Comparison of ENCODE assay signal across 9 mouse cellular contexts in genomic region chr11:84957591-84958270, GRCm38 (mm10). TPM values are rescaled to one million over a fixed set of nuclear protein-coding genes. Genes with fewer than 3 reads are reported as not detected.
A peak's percentile ranks its signal among the peaks of the same experiment; 100 is the strongest.
DNase-seq lines count a peak whose midpoint lies in the region; ATAC-seq lines count a peak whose summit lies in the region.
"Had no signal": no experiment of that assay in that cellular context is flagged by ENCODE, and none has a peak within 500 bp of the region (broad histone marks: within the 10 kb centered on the region; RNA-seq: fewer than 3 reads in every experiment).

TSS of gene Car4 (plus strand) at chr11:84957786.

- H3K9me3 ChIP-seq in intestine, embryonic 16.5 days (ENCODE audit: control insufficient read depth, low read length) = no peaks in the 10 kb centered on the region
- H3K9me3 ChIP-seq in midbrain, embryonic 13.5 days = no peaks in the 10 kb centered on the region

- peaks cover 35% of the 10 kb centered on the region for H3K27me3 ChIP-seq in intestine, embryonic 16.5 days (replicated peaks; ENCODE audit: control insufficient read depth, insufficient read depth, low read length)
- peaks cover 53% of the 10 kb centered on the region for H3K27me3 ChIP-seq in midbrain, embryonic 13.5 days

- peak within 1 kb of the TSS; percentile 49 for H3K4me2 ChIP-seq in intestine, embryonic 16.5 days (ENCODE audit: low read depth, low read length)
- H3K4me2 ChIP-seq in midbrain, embryonic 13.5 days (replicated peaks) = peak within 1 kb of the TSS; percentile 59

- intact Hi-C loops in left cerebral cortex, postnatal 36 days (cut with DNase I) = no loop called here

- no peak for ATAC-seq in intestine, embryonic 16.5 days
- peak; percentile 48; the same call in 1 of the 2 replicates for ATAC-seq in midbrain, embryonic 13.5 days

- DNase-seq in ZHBTc4 (ENCODE audit: low read depth, low spot score) = peak; percentile 63
- DNase-seq in cerebellum, adult 9-10 months = peak; percentile 81
- no peak for DNase-seq in gonadal fat pad, adult 2 months (ENCODE audit: low read depth)
- DNase-seq in left cerebral cortex, postnatal 36 days (ENCODE audit: low spot score in 2 of 2) = peak; percentile 60 to 64
- DNase-seq in spleen, adult 18-20 months = no peak
- DNase-seq in thymus, postnatal 25 days = no peak

- no peaks in the 10 kb centered on the region for H3K36me3 ChIP-seq in intestine, embryonic 16.5 days (ENCODE audit: control insufficient read depth, insufficient read depth, low read length)
- no peaks in the 10 kb centered on the region for H3K36me3 ChIP-seq in midbrain, embryonic 13.5 days

- H3K27ac ChIP-seq in intestine, embryonic 16.5 days (ENCODE audit: low read length) = no peak within 1 kb of the TSS
- no peak within 1 kb of the TSS for H3K27ac ChIP-seq in midbrain, embryonic 13.5 days

- peaks cover 13% of the 10 kb centered on the region for H3K4me1 ChIP-seq in intestine, embryonic 16.5 days (ENCODE audit: control insufficient read depth, insufficient read depth, low read length)
- peaks cover 26% of the 10 kb centered on the region for H3K4me1 ChIP-seq in midbrain, embryonic 13.5 days (replicated peaks)

- peak within 1 kb of the TSS; percentile 33 for H3K4me3 ChIP-seq in intestine, embryonic 16.5 days (ENCODE audit: low read length)
- peak within 1 kb of the TSS; percentile 38 for H3K4me3 ChIP-seq in midbrain, embryonic 13.5 days (replicated peaks)

- H3K9ac ChIP-seq in intestine, embryonic 16.5 days (ENCODE audit: low read depth, low read length) = peak within 1 kb of the TSS; percentile 24; the same call in 1 of the 2 replicates
- peak within 1 kb of the TSS; percentile 33 for H3K9ac ChIP-seq in midbrain, embryonic 13.5 days (replicated peaks)

- under 1% methylated on average over 49 of the region's 49 CpGs for WGBS in intestine, embryonic 16.5 days
- WGBS in midbrain, embryonic 13.5 days = under 1% methylated on average over 49 of the region's 49 CpGs

RNA-seq across cellular contexts. Expression of gene Car4, which starts in this region (rescaled TPM):
- 86.5 and 91.9 TPM in 2 replicates for polyA plus RNA-seq in gonadal fat pad, adult 2 months (2012; rRNA removed)
- 0.15 and 0.32 TPM in 2 replicates for polyA plus RNA-seq in intestine, embryonic 16.5 days (2015; fragmentation: Nextera tagmentation; extraction: Ambion mirVana)
- 10 to 100 TPM; 75.0 to 82.3 TPM for total RNA-seq in left cerebral cortex, postnatal 36 days (2021)
- polyA plus RNA-seq in midbrain, embryonic 13.5 days (2015; fragmentation: Nextera tagmentation; extraction: Ambion mirVana) = 5.4 TPM in 2 replicates
- total RNA-seq: neutrophil, adult 5-6 weeks had no signal

Comparison
In these comparisons a context has a peak if more than half of its experiments do, and no peak if none do; other contexts are left out.
1. RNA of gene Car4 (polyA plus RNA-seq): 86.5 to 91.9 TPM in gonadal fat pad, adult 2 months; 5.4 TPM in midbrain, embryonic 13.5 days and 0.15 to 0.32 TPM in intestine, embryonic 16.5 days; every median in the first group is over 10 times any median in the second.
2. DNase-seq: peak in ZHBTc4 (single experiment), cerebellum, adult 9-10 months (single experiment) and left cerebral cortex, postnatal 36 days (2 of 2); none in gonadal fat pad, adult 2 months (single experiment), spleen, adult 18-20 months (0 of 2) and thymus, postnatal 25 days (single experiment).